Mouse (Mus musculus): ENCODE results near the gene Pygo2.

- TF ChIP-seq CTCF (IDR thresholded peaks at IDR 0.05; ENCODE audit: insufficient read depth, low read depth, low read length) = no peak
- no peak for TF ChIP-seq POLR2A (IDR thresholded peaks at IDR 0.05; ENCODE audit: insufficient read depth, low read depth, low read length)
Observed at GRCm38 (mm10) chr3:89386438-89387420, 43.3 kb upstream of the Pygo2 start.
